ENCODE assay signal across 18 mouse cellular contexts in the genomic region with DNA sequence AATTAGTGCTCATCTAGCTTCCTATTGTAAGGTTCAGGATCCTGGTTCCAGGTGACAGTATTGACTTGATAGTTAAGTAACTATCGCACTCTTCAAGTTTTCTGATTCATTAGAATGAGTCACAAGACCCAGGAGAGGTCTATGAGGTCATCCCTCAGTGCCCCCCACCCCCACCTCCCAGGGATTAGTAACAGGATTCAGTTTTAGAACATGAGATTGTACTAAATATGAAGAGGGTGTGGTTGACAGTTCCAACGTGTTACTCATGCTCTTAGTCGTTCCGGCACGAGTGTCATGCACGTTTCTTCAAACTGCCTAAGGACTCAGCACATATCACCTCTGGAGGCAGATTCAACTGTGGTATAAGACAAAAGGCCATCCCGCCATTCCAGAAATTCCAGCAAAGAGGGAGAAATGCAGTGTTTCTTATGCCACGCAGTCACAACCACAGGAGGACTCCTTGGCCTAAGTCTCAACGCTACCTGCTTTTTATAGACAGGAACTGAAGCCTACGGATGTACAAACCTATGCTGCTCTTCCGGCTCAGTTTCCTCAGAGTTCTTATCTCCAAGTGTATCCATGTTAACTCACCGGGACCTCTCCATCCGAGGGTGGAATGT. TPM values are rescaled to one million over a fixed set of nuclear protein-coding genes. Genes with fewer than 3 reads are reported as not detected.
DNase-seq lines count a peak whose midpoint lies in the region; TF ChIP-seq lines count a peak whose summit lies in the region.
"Had no signal": no experiment of that assay in that cellular context is flagged by ENCODE, and none has a peak within 500 bp of the region (broad histone marks: within the 10 kb centered on the region; RNA-seq: fewer than 3 reads in every experiment).

No protein-coding gene starts in this region.

- no peak for TF ChIP-seq POLR2A in myocyte (IDR thresholded peaks at IDR 0.05; ENCODE audit: insufficient read length, low read depth)

- TF ChIP-seq CTCF in C2C12 (IDR thresholded peaks at IDR 0.05; ENCODE audit: control insufficient read depth, insufficient read depth, insufficient read length) = no peak

- H3K4me3 ChIP-seq in C2C12 (ENCODE audit: insufficient read depth, poor library complexity, severe bottlenecking) (no peak overlapping the region), myocyte (no peak overlapping the region)
- H3K4me3 ChIP-seq: embryonic facial prominence, embryonic 13.5 days; forebrain, embryonic 12.5 days; heart, embryonic 13.5 days; hindbrain, embryonic 15.5 days had no signal

- no peaks in the 10 kb centered on the region for H3K27me3 ChIP-seq in C2C12 (ENCODE audit: control insufficient read depth, insufficient read depth, insufficient read length)
- no peaks in the 10 kb centered on the region for H3K27me3 ChIP-seq in myocyte (ENCODE audit: control insufficient read depth, insufficient read depth, insufficient read length)

- peaks cover 12% of the 10 kb centered on the region for H3K79me2 ChIP-seq in C2C12 (ENCODE audit: control insufficient read depth, insufficient read depth)
- H3K79me2 ChIP-seq in myocyte (ENCODE audit: control insufficient read depth, insufficient read depth) = peaks cover 9% of the 10 kb centered on the region

- DNase-seq in 3T3-L1 (ENCODE audit: low read depth, low spot score) (peak; percentile 58), NIH3T3 (ENCODE audit: low read depth) (peak; percentile 63)
- no peak for DNase-seq in adrenal gland, postnatal 36 days
- DNase-seq in adrenal gland, adult 18-20 months (ENCODE audit: low spot score in 2 of 2) = no peak
- DNase-seq in lung, postnatal 36 days = no peak
- DNase-seq: cerebellum, adult 11-12 months; cerebellum, adult 9-10 months; cerebellum, postnatal 25 days; gastrocnemius, postnatal 10 days; heart, postnatal 36 days; kidney, adult 8-10 months had no signal

- no peaks in the 10 kb centered on the region for H3K79me3 ChIP-seq in C2C12 (ENCODE audit: low read depth)

- peak overlapping the region; percentile 42 for H3K4me2 ChIP-seq in myocyte (ENCODE audit: low read depth)
- H3K4me2 ChIP-seq: embryonic facial prominence, embryonic 13.5 days; forebrain, embryonic 12.5 days; heart, embryonic 13.5 days; hindbrain, embryonic 15.5 days had no signal

- H3K36me3 ChIP-seq in C2C12 (ENCODE audit: control insufficient read depth, insufficient read depth) = no peaks in the 10 kb centered on the region
- H3K36me3 ChIP-seq in myocyte (ENCODE audit: control insufficient read depth, insufficient read depth) = no peaks in the 10 kb centered on the region
- H3K36me3 ChIP-seq: embryonic facial prominence, embryonic 13.5 days; forebrain, embryonic 12.5 days; G1E; heart, embryonic 13.5 days; hindbrain, embryonic 15.5 days had no signal

- no peak overlapping the region for H3ac ChIP-seq in C2C12 (ENCODE audit: control insufficient read depth, insufficient read length, low read depth)
- H3ac ChIP-seq in myocyte (ENCODE audit: control insufficient read depth, insufficient read length) = no peak overlapping the region

TF ChIP-seq in C2C12, 6 proteins besides CTCF, POLR2A, EP300 and RAD21:
- TF ChIP-seq FOSL1 (IDR thresholded peaks at IDR 0.05; ENCODE audit: insufficient read depth, low read length, poor library complexity, severe bottlenecking) (peak; percentile 59), MYOG (IDR thresholded peaks at IDR 0.05; ENCODE audit: control insufficient read depth, extremely low read depth, insufficient read length) (no peak), CEBPB (IDR thresholded peaks at IDR 0.05; ENCODE audit: low read depth) (no peak), MAX (IDR thresholded peaks at IDR 0.05) (peak; percentile 61)

TF ChIP-seq in myocyte, 11 proteins besides CTCF, POLR2A, EP300 and RAD21:
- TF ChIP-seq MYOD1 (IDR thresholded peaks at IDR 0.05; ENCODE audit: control insufficient read depth in 1 of 3, insufficient read length in 2 of 3, low read depth in 2 of 3) (no peak), TCF3 (IDR thresholded peaks at IDR 0.05; ENCODE audit: insufficient read length, low read depth) (no peak), E2F4 (IDR thresholded peaks at IDR 0.05; ENCODE audit: insufficient read depth) (no peak), SRF (IDR thresholded peaks at IDR 0.05; ENCODE audit: control insufficient read depth, insufficient read length, low read depth) (no peak), MAX (IDR thresholded peaks at IDR 0.05; ENCODE audit: low read depth) (no peak), CEBPB (IDR thresholded peaks at IDR 0.05; ENCODE audit: insufficient read depth, poor library complexity, severe bottlenecking) (no peak), MYOG (IDR thresholded peaks at IDR 0.05; ENCODE audit: control insufficient read depth in 1 of 3, insufficient read depth in 1 of 3, insufficient read length in 2 of 3, low read depth in 2 of 3) (no peak), TCF12 (IDR thresholded peaks at IDR 0.05; ENCODE audit: insufficient read depth, poor library complexity, severe bottlenecking) (no peak), REST (IDR thresholded peaks at IDR 0.05; ENCODE audit: insufficient read depth, insufficient read length) (no peak), POLR2AphosphoS2 (IDR thresholded peaks at IDR 0.05; ENCODE audit: insufficient read length, low read depth) (no peak), USF1 (IDR thresholded peaks at IDR 0.05; ENCODE audit: low read depth) (no peak)

RNA-seq across cellular contexts. Expression of a gene that starts 2.8 kb away (rescaled TPM):
- polyA plus RNA-seq in C2C12 (2012; fragmentation: generic; extraction: Trizol) (0.27 TPM), myocyte (2012; fragmentation: generic; extraction: Trizol) (0.26 TPM)
- 1 to 10 TPM; 3.4 to 3.6 TPM for total RNA-seq in adrenal gland, postnatal 36 days (2021)
- 1 to 10 TPM; 2.2 to 4.7 TPM for total RNA-seq in adrenal gland, adult 18-20 months (2021)

RNA-seq across cellular contexts. Expression of a gene that starts 3.3 kb away (rescaled TPM):
- polyA plus RNA-seq in C2C12 (2012; fragmentation: generic; extraction: Trizol) = 97.3 TPM
- polyA plus RNA-seq in myocyte (2012; fragmentation: generic; extraction: Trizol) = 229 TPM
- total RNA-seq in adrenal gland, postnatal 36 days (2021) = 100 to 1,000 TPM; 132 to 159 TPM
- 100 to 1,000 TPM; 131 to 143 TPM for total RNA-seq in adrenal gland, adult 18-20 months (2021)

RNA-seq across cellular contexts. Expression of a gene that starts 22.2 kb away (rescaled TPM):
- polyA plus RNA-seq in C2C12 (2012; fragmentation: generic; extraction: Trizol) (40.0 TPM), myocyte (2012; fragmentation: generic; extraction: Trizol) (28.3 TPM)
- 10 to 100 TPM; 25.3 to 26.3 TPM for total RNA-seq in adrenal gland, postnatal 36 days (2021)
- total RNA-seq in adrenal gland, adult 18-20 months (2021) = 10 to 100 TPM; 26.7 to 34.4 TPM

Comparison
In these comparisons a context has a peak if more than half of its experiments do, and no peak if none do; other contexts are left out.
1. DNase-seq: peak in 3T3-L1 (single experiment) and NIH3T3 (single experiment); none in adrenal gland, postnatal 36 days (0 of 2), adrenal gland, adult 18-20 months (0 of 2) and lung, postnatal 36 days (single experiment).